Mouse (Mus musculus): ENCODE results near the gene Itih3. TPM values are rescaled to one million over a fixed set of nuclear protein-coding genes. Genes with fewer than 3 reads are reported as not detected.

Gene Itih3
- 0.02 TPM in 1 of 2 replicates, not detected in the other for polyA plus RNA-seq (2012)

DNA sequence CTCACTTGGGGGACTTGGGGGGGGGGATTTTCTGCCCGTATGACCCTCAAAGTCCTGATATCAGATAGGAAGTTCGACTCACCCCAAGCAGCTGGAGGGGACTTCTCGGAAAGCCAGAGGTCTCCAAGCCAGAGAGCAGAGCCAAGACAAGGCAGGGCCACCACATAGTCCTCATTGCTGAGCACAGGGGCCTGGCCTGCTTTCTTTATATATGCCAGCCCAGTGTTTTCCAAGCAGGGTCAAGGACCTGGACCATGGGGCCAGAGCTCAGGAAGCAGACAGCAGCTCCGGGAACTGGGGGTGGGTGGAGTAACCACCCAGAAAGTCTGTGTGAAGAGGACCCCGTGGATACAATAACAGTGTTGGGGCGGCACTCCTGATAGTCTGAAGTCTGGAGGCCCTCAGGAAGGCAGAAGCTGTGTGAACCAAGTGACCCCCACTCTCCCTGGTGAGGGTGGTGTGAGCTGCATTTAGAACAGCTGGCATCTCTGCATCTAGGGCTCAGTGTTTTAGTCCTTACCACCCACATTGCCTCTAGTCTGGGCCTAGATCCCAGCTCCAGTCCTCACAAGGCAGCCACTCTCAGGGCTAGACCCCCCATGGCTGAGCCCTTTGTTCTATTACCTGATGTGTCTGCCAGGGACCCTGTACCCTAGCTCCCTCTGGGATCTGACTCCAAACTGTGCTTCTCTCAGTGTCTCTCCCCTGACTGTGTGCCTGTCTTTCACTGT, at the start of gene Itih3:
Gene Itih3 (minus strand): TSS at position 386 of the 731 bp plus-strand sequence.
- Histone ChIP-seq H3K9me3 (ENCODE audit: control insufficient read depth, low read length) (no peaks in the 10 kb centered on the region), H3K4me3 (replicated peaks) (peak within 1 kb of the TSS; percentile 48), H3K4me1 (ENCODE audit: control insufficient read depth) (no peaks in the 10 kb centered on the region; the same call in 1 of the 2 replicates), H3K27me3 (ENCODE audit: control insufficient read depth) (no peaks in the 10 kb centered on the region), H3K36me3 (ENCODE audit: control insufficient read depth) (peaks cover 2% of the 10 kb centered on the region; the same call in 1 of the 2 replicates)
- no peak for TF ChIP-seq TAL1 (IDR thresholded peaks at IDR 0.05; ENCODE audit: low read length)
- no peak for TF ChIP-seq GATA1 (IDR thresholded peaks at IDR 0.05; ENCODE audit: low read length)

DNA sequence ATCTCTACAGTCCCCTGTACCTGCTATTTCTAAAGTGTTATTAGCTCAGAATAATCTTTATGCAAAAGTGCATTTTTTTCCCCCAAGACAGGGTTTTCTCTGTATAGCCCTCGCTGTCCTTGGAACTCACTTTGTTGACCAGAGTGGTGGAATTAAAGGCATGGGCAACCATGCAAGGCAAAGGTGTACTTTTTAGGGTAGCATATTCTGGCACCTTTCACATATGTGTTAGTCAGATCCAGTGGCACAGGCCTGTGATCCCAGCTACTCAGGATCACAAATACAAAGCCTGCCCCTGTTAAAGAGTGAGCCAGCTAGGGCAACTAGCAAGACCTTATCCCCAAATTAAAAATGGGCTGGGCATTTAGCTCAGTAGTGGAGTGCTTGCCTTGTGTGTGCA, 36.8 kb upstream of the Itih3 start:
- TF ChIP-seq TAL1 (IDR thresholded peaks at IDR 0.05; ENCODE audit: low read length) (no peak), GATA1 (IDR thresholded peaks at IDR 0.05; ENCODE audit: low read length) (no peak)
- no peak overlapping the region for H3K4me3 ChIP-seq (replicated peaks)
- H3K27me3 ChIP-seq (ENCODE audit: control insufficient read depth): no peaks in the 10 kb centered on the region
- peaks cover 12% of the 10 kb centered on the region for H3K36me3 ChIP-seq (ENCODE audit: control insufficient read depth)
- peaks cover 8% of the 10 kb centered on the region for H3K4me1 ChIP-seq (ENCODE audit: control insufficient read depth)
- H3K9me3 ChIP-seq (ENCODE audit: control insufficient read depth, low read length): no peaks in the 10 kb centered on the region

DNA sequence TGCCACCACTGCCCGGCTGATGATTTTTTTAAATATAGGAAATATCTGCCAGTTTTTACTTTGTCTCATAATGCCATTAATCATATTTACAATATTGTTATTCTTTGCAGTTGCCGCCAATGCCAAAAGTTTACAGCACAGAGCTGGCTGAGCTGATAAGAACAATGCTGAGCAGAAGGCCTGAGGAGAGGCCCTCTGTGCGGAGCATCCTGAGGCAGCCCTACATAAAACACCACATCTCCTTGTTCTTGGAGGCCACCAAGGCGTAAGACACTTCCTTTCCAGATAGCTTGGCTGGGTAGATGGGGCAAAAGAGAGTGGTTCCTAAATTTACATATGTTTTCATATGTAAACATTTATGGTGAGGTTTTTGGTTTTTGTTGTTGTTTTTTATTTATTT, 35.5 kb upstream of the Itih3 start:
- Histone ChIP-seq H3K4me3 (replicated peaks) (no peak overlapping the region), H3K27me3 (ENCODE audit: control insufficient read depth) (no peaks in the 10 kb centered on the region), H3K36me3 (ENCODE audit: control insufficient read depth) (peaks cover 15% of the 10 kb centered on the region), H3K4me1 (ENCODE audit: control insufficient read depth) (peaks cover 8% of the 10 kb centered on the region), H3K9me3 (ENCODE audit: control insufficient read depth, low read length) (no peaks in the 10 kb centered on the region)
- TF ChIP-seq GATA1 (IDR thresholded peaks at IDR 0.05; ENCODE audit: low read length) (no peak), TAL1 (IDR thresholded peaks at IDR 0.05; ENCODE audit: low read length) (no peak)

DNA sequence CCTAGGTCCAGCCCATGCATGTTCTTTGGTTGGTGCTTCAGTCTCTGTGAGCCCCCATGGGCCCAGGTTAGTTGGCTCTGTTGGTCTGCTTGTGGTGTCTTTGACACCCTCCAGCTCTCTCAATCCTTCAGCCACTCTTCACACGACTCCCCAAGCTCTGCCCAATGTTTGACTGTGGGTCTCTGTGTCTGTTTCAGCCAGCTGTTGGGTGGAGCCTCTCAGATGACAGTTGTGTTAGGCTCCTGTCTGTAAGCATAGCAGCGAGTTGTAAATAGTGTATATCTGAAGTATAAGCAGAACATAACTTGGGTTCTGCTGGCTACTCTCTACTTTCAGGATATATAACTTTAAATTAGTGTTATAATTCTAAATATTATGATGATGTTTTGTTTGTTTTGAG, 35.0 kb upstream of the Itih3 start:
- no peak for TF ChIP-seq TAL1 (IDR thresholded peaks at IDR 0.05; ENCODE audit: low read length)
- no peak for TF ChIP-seq GATA1 (IDR thresholded peaks at IDR 0.05; ENCODE audit: low read length)
- H3K4me3 ChIP-seq (replicated peaks): no peak overlapping the region
- no peaks in the 10 kb centered on the region for H3K9me3 ChIP-seq (ENCODE audit: control insufficient read depth, low read length)
- H3K4me1 ChIP-seq (ENCODE audit: control insufficient read depth): peaks cover 8% of the 10 kb centered on the region
- H3K27me3 ChIP-seq (ENCODE audit: control insufficient read depth): no peaks in the 10 kb centered on the region
- peaks cover 18% of the 10 kb centered on the region for H3K36me3 ChIP-seq (ENCODE audit: control insufficient read depth)

DNA sequence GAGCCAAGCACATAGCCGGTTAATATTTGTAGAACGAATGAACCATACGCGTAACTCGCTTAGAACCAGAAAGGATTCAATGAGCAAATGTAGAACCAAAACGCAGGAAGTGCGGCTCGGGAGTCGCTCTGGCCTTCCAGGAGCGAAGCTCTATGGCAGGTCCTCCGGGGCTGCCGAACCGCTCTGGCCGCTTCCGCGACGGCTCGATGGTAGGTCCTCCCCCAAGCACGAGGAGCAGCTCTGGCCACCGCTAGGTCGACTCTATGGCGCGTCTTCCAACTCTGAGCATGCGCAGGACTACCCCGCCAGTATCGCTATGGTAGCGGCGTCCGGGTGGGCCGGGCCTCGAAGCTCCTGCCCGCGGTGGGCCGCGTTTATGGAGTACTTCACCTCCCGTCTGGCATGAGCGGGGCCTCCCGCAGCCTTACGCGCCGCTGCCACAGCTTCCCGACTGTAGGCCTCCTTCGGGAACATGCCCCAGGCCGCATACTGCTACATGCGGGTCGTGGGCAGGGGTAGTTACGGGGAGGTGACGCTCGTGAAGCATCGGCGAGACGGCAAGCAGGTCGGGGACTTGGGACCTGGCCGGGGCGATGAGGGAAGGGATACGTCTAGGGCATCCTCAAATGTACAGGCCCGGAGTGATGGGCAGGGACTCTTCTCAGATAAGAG, 27.7 kb upstream of the Itih3 start, which contains the start of gene Nek4:
Gene Nek4 (plus strand): TSS at position 224 of the 672 bp plus-strand sequence.
- Histone ChIP-seq H3K4me1 (ENCODE audit: control insufficient read depth) (peaks cover 17% of the 10 kb centered on the region), H3K36me3 (ENCODE audit: control insufficient read depth) (peaks cover 10% of the 10 kb centered on the region; the same call in 1 of the 2 replicates), H3K27me3 (ENCODE audit: control insufficient read depth) (no peaks in the 10 kb centered on the region; the same call in 1 of the 2 replicates), H3K9me3 (ENCODE audit: control insufficient read depth, low read length) (no peaks in the 10 kb centered on the region), H3K4me3 (replicated peaks) (peak within 1 kb of the TSS; percentile 70)
- no peak for TF ChIP-seq TAL1 (IDR thresholded peaks at IDR 0.05; ENCODE audit: low read length)
- TF ChIP-seq GATA1 (IDR thresholded peaks at IDR 0.05; ENCODE audit: low read length): no peak

DNA sequence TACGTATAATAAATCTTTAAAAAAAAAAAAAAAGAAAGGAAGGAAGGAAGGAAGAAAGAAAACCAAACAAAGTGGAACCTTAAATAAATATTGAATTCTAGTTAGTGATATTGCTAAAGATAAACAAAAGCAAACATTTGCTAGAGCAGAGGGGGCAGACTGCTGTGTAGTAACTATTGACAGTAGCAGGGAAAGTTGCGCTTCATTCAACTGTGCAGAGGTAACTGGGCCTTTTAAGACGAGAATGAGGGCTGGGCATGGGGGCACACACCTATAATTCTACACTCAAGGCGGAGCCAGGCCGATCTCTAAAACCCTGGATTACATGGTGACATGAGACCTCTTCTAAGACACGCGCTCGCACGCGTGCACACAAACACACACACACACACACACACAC, 26.4 kb upstream of the Itih3 start:
- Histone ChIP-seq H3K9me3 (ENCODE audit: control insufficient read depth, low read length) (no peaks in the 10 kb centered on the region), H3K4me3 (replicated peaks) (no peak overlapping the region), H3K27me3 (ENCODE audit: control insufficient read depth) (no peaks in the 10 kb centered on the region; the same call in 1 of the 2 replicates), H3K36me3 (ENCODE audit: control insufficient read depth) (peaks cover 6% of the 10 kb centered on the region; the same call in 1 of the 2 replicates), H3K4me1 (ENCODE audit: control insufficient read depth) (peaks cover 17% of the 10 kb centered on the region)
- TF ChIP-seq TAL1 (IDR thresholded peaks at IDR 0.05; ENCODE audit: low read length) (no peak), GATA1 (IDR thresholded peaks at IDR 0.05; ENCODE audit: low read length) (no peak)

DNA sequence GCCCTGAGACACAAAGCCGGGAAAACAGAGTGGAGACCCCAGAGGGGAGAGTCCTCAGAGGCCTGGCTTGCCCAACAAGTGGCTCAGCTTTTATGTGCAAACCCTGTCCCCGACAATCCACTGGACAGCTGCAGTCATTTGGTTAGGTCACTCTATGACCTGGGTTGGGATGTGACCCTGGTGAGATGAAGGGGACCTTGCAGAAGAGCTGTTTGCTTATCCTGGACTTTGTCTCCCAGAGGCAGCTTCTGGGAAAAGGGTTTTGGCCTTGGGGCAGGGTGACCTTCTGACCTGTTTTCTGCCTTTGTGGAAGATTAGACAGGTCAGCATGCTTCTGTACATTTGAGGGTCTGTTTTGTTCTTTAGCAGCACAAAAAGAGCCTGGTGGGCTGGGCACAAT, 21.2 kb upstream of the Itih3 start:
- TF ChIP-seq TAL1 (IDR thresholded peaks at IDR 0.05; ENCODE audit: low read length) (no peak), GATA1 (IDR thresholded peaks at IDR 0.05; ENCODE audit: low read length) (no peak)
- Histone ChIP-seq H3K4me1 (ENCODE audit: control insufficient read depth) (no peaks in the 10 kb centered on the region), H3K9me3 (ENCODE audit: control insufficient read depth, low read length) (no peaks in the 10 kb centered on the region), H3K27me3 (ENCODE audit: control insufficient read depth) (no peaks in the 10 kb centered on the region; the same call in none of the 2 replicates), H3K4me3 (replicated peaks) (no peak overlapping the region), H3K36me3 (ENCODE audit: control insufficient read depth) (no peaks in the 10 kb centered on the region; the same call in 1 of the 2 replicates)

DNA sequence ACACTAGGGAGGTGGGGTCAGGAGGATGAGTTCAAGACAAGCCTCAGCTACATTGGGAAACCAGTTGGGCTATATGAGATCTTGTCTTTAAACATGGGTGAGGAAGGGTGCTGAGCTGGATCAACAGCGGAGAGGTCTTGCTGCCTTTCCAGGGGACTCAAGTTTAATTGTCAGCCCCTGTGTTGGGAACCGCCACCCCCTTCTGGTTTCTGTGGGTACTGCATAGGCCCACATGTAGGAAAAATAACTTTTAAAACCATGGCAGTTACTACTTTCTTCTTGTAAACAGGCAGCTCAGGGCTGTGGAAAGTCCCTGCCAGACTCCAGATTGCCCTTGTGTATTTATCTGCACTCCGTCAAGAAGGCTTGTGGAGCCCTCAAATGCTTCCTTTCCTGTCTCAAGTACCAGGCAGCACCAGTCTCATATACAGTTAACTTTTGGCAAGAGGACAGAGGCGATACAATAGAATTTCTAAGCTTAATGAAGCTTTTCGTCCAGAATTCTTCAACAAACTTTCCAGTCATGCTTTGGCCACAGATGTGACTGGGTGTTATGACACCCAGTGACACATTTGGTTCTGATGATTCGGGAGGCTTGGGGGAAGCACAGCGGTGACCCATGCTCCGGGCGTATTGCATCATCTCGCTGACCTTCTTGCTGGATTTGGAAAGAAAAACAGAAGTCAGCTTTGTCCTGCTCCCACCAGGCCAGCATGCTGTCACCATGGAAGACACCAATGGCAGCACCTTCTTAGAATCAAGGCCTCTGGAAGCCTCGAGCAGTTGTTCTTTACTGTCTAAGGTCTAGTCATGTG, 20.5 kb upstream of the Itih3 start:
- Histone ChIP-seq H3K4me1 (ENCODE audit: control insufficient read depth) (no peaks in the 10 kb centered on the region), H3K27me3 (ENCODE audit: control insufficient read depth) (no peaks in the 10 kb centered on the region; the same call in none of the 2 replicates), H3K36me3 (ENCODE audit: control insufficient read depth) (no peaks in the 10 kb centered on the region; the same call in 1 of the 2 replicates), H3K9me3 (ENCODE audit: control insufficient read depth, low read length) (no peaks in the 10 kb centered on the region), H3K4me3 (replicated peaks) (no peak overlapping the region)
- TF ChIP-seq GATA1 (IDR thresholded peaks at IDR 0.05; ENCODE audit: low read length) (no peak), TAL1 (IDR thresholded peaks at IDR 0.05; ENCODE audit: low read length) (no peak)

Measured in erythroblast, embryonic 14.5 days (primary cell).